Mouse (Mus musculus) cerebellum, adult 2 months (tissue): ENCODE data around the gene Zfp280d. TPM values are rescaled to one million over a fixed set of nuclear protein-coding genes. Genes with fewer than 3 reads are reported as not detected.
A peak's percentile ranks its signal among the peaks of the same experiment; 100 is the strongest.

Experiments
- DNase-seq, 2 experiments: peaks; one replicate each; pipeline ENCODE4 v3.0.0; 2021
- H3K27ac ChIP-seq: fragments of 200-500 bp; 2 replicates; pipeline ENCODE4 v1.5.1; 2012; ENCODE audit warnings: low read length, control low read depth, inconsistent platforms; ENCODE audit not compliant: insufficient read depth
- H3K27me3 ChIP-seq: fragments of 200-500 bp; 2 replicates; pipeline ENCODE4 v1.6.1; 2012; ENCODE audit warnings: inconsistent platforms, mild to moderate bottlenecking, low read length, moderate library complexity; ENCODE audit not compliant: control insufficient read depth, insufficient read depth
- H3K4me1 ChIP-seq: fragments of 200-500 bp; 2 replicates; pipeline ENCODE4 v1.6.1; 2011; ENCODE audit warnings: low read length; ENCODE audit not compliant: control insufficient read depth, insufficient read depth
- H3K4me3 ChIP-seq: fragments of 200-500 bp; replicated peaks from 2 replicates; pipeline ENCODE3; 2011; ENCODE audit warnings: mild to moderate bottlenecking, low read depth, low read length, control low read depth; ENCODE audit not compliant: insufficient read depth
- CTCF ChIP-seq: fragments of 200-500 bp; IDR thresholded peaks from 2 replicates; pipeline ENCODE4 v1.5.1; 2011; ENCODE audit warnings: low read depth, mild to moderate bottlenecking, control low read depth, low read length, moderate library complexity, borderline replicate concordance; ENCODE audit not compliant: insufficient read depth
- POLR2A ChIP-seq: fragments of 200-500 bp; IDR thresholded peaks from 2 replicates; pipeline ENCODE4 v1.6.1; 2011; ENCODE audit warnings: low read length, control low read depth, borderline replicate concordance; ENCODE audit not compliant: insufficient read depth
- WGBS: fragments of 180-500 bp; shearing (Covaris S2); methylation state at CpG from one replicate; pipeline ENCODE4 v1.1.7; 2018; 5-methylcytosine and 5-hydroxymethylcytosine counted together
- polyA plus RNA-seq: library from polyadenylated mRNA; depleted of rRNA; stranded (reverse); fragments of >200 nt; gene quantifications from 2 replicates; pipeline ENCODE4 v1.2.3, GENCODE M21; 2012

The Zfp280d gene
- polyA plus RNA-seq, 1 experiment: 54.0 TPM

- Histone ChIP-seq H3K27ac (no peak overlapping the region), H3K4me1 (no peaks in the 10 kb centered on the region), H3K27me3 (no peaks in the 10 kb centered on the region), H3K4me3 (no peak overlapping the region)
- DNase-seq: no peak
- no peak for TF ChIP-seq POLR2A
- WGBS: 93% methylated on average over 1 of the region's 1 CpGs
Measured at GRCm38 (mm10) chr9:72289094-72289493, 14.4 kb downstream of the Zfp280d start.

- H3K4me3 ChIP-seq: no peak overlapping the region
Measured at GRCm38 (mm10) chr9:72294076-72294475, 19.4 kb downstream of the Zfp280d start.

GRCm38 (mm10) chr9:72309765-72310164, 35.1 kb downstream of the Zfp280d start:
- DNase-seq: no peak
- TF ChIP-seq POLR2A: no peak
- Histone ChIP-seq H3K4me1 (no peaks in the 10 kb centered on the region), H3K27ac (no peak overlapping the region), H3K27me3 (no peaks in the 10 kb centered on the region), H3K4me3 (no peak overlapping the region)
- WGBS: 81% methylated on average over 2 of the region's 2 CpGs

More at GRCm38 (mm10) chr9:72294076-72294475, 19.4 kb downstream of the Zfp280d start:
- TF ChIP-seq CTCF (no peak), POLR2A (no peak)
- H3K4me1 ChIP-seq: no peaks in the 10 kb centered on the region
- no peak for DNase-seq
- no peaks in the 10 kb centered on the region for H3K27me3 ChIP-seq
- no peak overlapping the region for H3K27ac ChIP-seq

- H3K4me1 ChIP-seq: no peaks in the 10 kb centered on the region; the same call in 1 of the 2 replicates
- WGBS: 97% methylated on average over 2 of the region's 2 CpGs
- no peaks in the 10 kb centered on the region for H3K27me3 ChIP-seq
- TF ChIP-seq POLR2A (no peak), CTCF (no peak)
- no peak for DNase-seq
- no peak overlapping the region for H3K27ac ChIP-seq
- no peak overlapping the region for H3K4me3 ChIP-seq
Measured at GRCm38 (mm10) chr9:72333221-72333620, 58.6 kb downstream of the Zfp280d start.

- no peak for DNase-seq
- no peaks in the 10 kb centered on the region; the same call in 1 of the 2 replicates for H3K4me1 ChIP-seq
- 86% methylated on average over 2 of the region's 2 CpGs for WGBS
- no peak overlapping the region for H3K4me3 ChIP-seq
- no peak for TF ChIP-seq POLR2A
- no peak for TF ChIP-seq CTCF
- no peaks in the 10 kb centered on the region for H3K27me3 ChIP-seq
- no peak overlapping the region for H3K27ac ChIP-seq
Measured at GRCm38 (mm10) chr9:72336069-72336468, 61.4 kb downstream of the Zfp280d start.

GRCm38 (mm10) chr9:72339119-72339518, 64.5 kb downstream of the Zfp280d start:
- WGBS: 96% methylated on average over 2 of the region's 2 CpGs
- no peaks in the 10 kb centered on the region for H3K27me3 ChIP-seq
- H3K4me1 ChIP-seq: no peaks in the 10 kb centered on the region; the same call in 1 of the 2 replicates
- H3K4me3 ChIP-seq: no peak overlapping the region
- no peak for DNase-seq
- no peak for TF ChIP-seq CTCF
- TF ChIP-seq POLR2A: no peak
- no peak overlapping the region for H3K27ac ChIP-seq

GRCm38 (mm10) chr9:72343844-72344243, 69.2 kb downstream of the Zfp280d start:
- Histone ChIP-seq H3K4me3 (no peak overlapping the region), H3K4me1 (no peaks in the 10 kb centered on the region), H3K27ac (no peak overlapping the region), H3K27me3 (no peaks in the 10 kb centered on the region)
- TF ChIP-seq CTCF (no peak), POLR2A (no peak)
- no peak for DNase-seq

- DNase-seq: no peak
- WGBS: 98% methylated on average over 2 of the region's 2 CpGs
- TF ChIP-seq POLR2A (no peak), CTCF (no peak)
- Histone ChIP-seq H3K27ac (no peak overlapping the region), H3K4me1 (no peaks in the 10 kb centered on the region), H3K27me3 (no peaks in the 10 kb centered on the region), H3K4me3 (no peak overlapping the region)
Measured at GRCm38 (mm10) chr9:72372359-72372758, 97.7 kb downstream of the Zfp280d start.

- Histone ChIP-seq H3K4me1 (no peaks in the 10 kb centered on the region), H3K27ac (no peak overlapping the region), H3K27me3 (no peaks in the 10 kb centered on the region), H3K4me3 (no peak overlapping the region)
- 95% methylated on average over 3 of the region's 3 CpGs for WGBS
- TF ChIP-seq CTCF (0 out of 2 replicates have a peak, but pooled peaks have one; percentile 8), POLR2A (no peak)
- no peak for DNase-seq
Measured at GRCm38 (mm10) chr9:72374074-72374473, 99.4 kb downstream of the Zfp280d start.

GRCm38 (mm10) chr9:72374996-72375395, 100.3 kb downstream of the Zfp280d start:
- Histone ChIP-seq H3K4me3 (no peak overlapping the region), H3K4me1 (no peaks in the 10 kb centered on the region), H3K27me3 (no peaks in the 10 kb centered on the region), H3K27ac (no peak overlapping the region)
- WGBS: 72% methylated on average over 4 of the region's 4 CpGs
- TF ChIP-seq POLR2A (no peak), CTCF (no peak)
- no peak for DNase-seq
